9 mouse cellular contexts compared by ENCODE assay signal in genomic region chr9:63146126-63146855, GRCm38 (mm10). TPM values are rescaled to one million over a fixed set of nuclear protein-coding genes. Genes with fewer than 3 reads are reported as not detected.
DNase-seq lines count a peak whose midpoint lies in the region; ATAC-seq and TF ChIP-seq lines count a peak whose summit lies in the region.
"Had no signal": no experiment of that assay in that cellular context is flagged by ENCODE, and none has a peak within 500 bp of the region (broad histone marks: within the 10 kb centered on the region; RNA-seq: fewer than 3 reads in every experiment).

No protein-coding gene starts in this region.

- WGBS in forebrain, embryonic 15.5 days = under 1% methylated on average over 46 of the region's 46 CpGs
- 1% methylated on average over 46 of the region's 46 CpGs for WGBS in limb, embryonic 12.5 days
- 2% methylated on average over 46 of the region's 46 CpGs for WGBS in small intestine, adult 2 months

- H3K4me1 ChIP-seq in megakaryocyte, embryonic 14.5 days = peaks cover 53% of the 10 kb centered on the region
- H3K4me1 ChIP-seq in forebrain, embryonic 15.5 days = peaks cover 62% of the 10 kb centered on the region
- H3K4me1 ChIP-seq in limb, embryonic 12.5 days (replicated peaks) = peaks cover 68% of the 10 kb centered on the region
- peaks cover 4% of the 10 kb centered on the region for H3K4me1 ChIP-seq in small intestine, adult 2 months (ENCODE audit: control insufficient read depth, insufficient read depth, insufficient read length, low read length)

- H3K9me3 ChIP-seq in megakaryocyte, embryonic 14.5 days = peaks cover 9% of the 10 kb centered on the region; the same call in 1 of the 2 replicates
- H3K9me3 ChIP-seq in forebrain, embryonic 15.5 days = no peaks in the 10 kb centered on the region
- H3K9me3 ChIP-seq in limb, embryonic 12.5 days = no peaks in the 10 kb centered on the region

- no peak for TF ChIP-seq POLR2A in small intestine, adult 2 months (IDR thresholded peaks at IDR 0.05; ENCODE audit: low read depth, low read length)

- DNase-seq in adrenal gland, postnatal 10 days = no peak
- no peak for DNase-seq in gastrocnemius, adult 8-10 months (ENCODE audit: low spot score in 2 of 2)
- DNase-seq in left cerebral cortex, adult 11 months (ENCODE audit: low spot score) = no peak
- DNase-seq: adrenal gland, postnatal 14 days had no signal

- peak overlapping the region; percentile 33 for H3K4me3 ChIP-seq in megakaryocyte, embryonic 14.5 days (replicated peaks)
- peak overlapping the region; percentile 13 for H3K4me3 ChIP-seq in forebrain, embryonic 15.5 days
- peak overlapping the region; percentile 28 for H3K4me3 ChIP-seq in limb, embryonic 12.5 days (replicated peaks)
- peak overlapping the region; percentile 18 for H3K4me3 ChIP-seq in small intestine, adult 2 months (ENCODE audit: low read depth, low read length)

- no peak for ATAC-seq in megakaryocyte, adult 5-6 weeks (ENCODE audit: poor library complexity, severe bottlenecking)
- no peak for ATAC-seq in forebrain, embryonic 15.5 days (replicated peaks)
- no peak for ATAC-seq in limb, embryonic 12.5 days (ENCODE audit: insufficient number of reproducible peaks, insufficient read depth, low FRiP score, low TSS enrichment, low read depth)

- no peak overlapping the region for H3K9ac ChIP-seq in forebrain, embryonic 15.5 days (replicated peaks)
- H3K9ac ChIP-seq in limb, embryonic 12.5 days (replicated peaks) = no peak overlapping the region

- H3K36me3 ChIP-seq in megakaryocyte, embryonic 14.5 days (replicated peaks; ENCODE audit: low read length) = no peaks in the 10 kb centered on the region
- no peaks in the 10 kb centered on the region for H3K36me3 ChIP-seq in forebrain, embryonic 15.5 days
- no peaks in the 10 kb centered on the region for H3K36me3 ChIP-seq in limb, embryonic 12.5 days
- H3K36me3 ChIP-seq in small intestine, adult 2 months (ENCODE audit: control insufficient read depth, insufficient read depth, low read length) = no peaks in the 10 kb centered on the region

- H3K27ac ChIP-seq in forebrain, embryonic 15.5 days (replicated peaks) = no peak overlapping the region
- no peak overlapping the region for H3K27ac ChIP-seq in limb, embryonic 12.5 days
- no peak overlapping the region for H3K27ac ChIP-seq in small intestine, adult 2 months (ENCODE audit: insufficient read depth, low read depth, low read length)

- peak overlapping the region; percentile 1; the same call in 1 of the 2 replicates for H3K4me2 ChIP-seq in forebrain, embryonic 15.5 days (replicated peaks)
- H3K4me2 ChIP-seq in limb, embryonic 12.5 days = peak overlapping the region; percentile 34

- no peak for TF ChIP-seq CTCF in small intestine, adult 2 months (IDR thresholded peaks at IDR 0.05; ENCODE audit: extremely low read depth, insufficient read length, insufficient replicate concordance, low read depth, low read length)

- H3K27me3 ChIP-seq in megakaryocyte, embryonic 14.5 days (replicated peaks) = peaks cover 100% of the 10 kb centered on the region
- peaks cover 99% of the 10 kb centered on the region for H3K27me3 ChIP-seq in forebrain, embryonic 15.5 days
- peaks cover 100% of the 10 kb centered on the region for H3K27me3 ChIP-seq in limb, embryonic 12.5 days
- peaks cover 97% of the 10 kb centered on the region for H3K27me3 ChIP-seq in small intestine, adult 2 months (ENCODE audit: control insufficient read depth, insufficient read depth, low read length)

RNA-seq across cellular contexts. Expression of gene Skor1, which starts 2.5 kb away (rescaled TPM):
- 0.13 TPM in 1 of 2 replicates, not detected in the other for polyA plus RNA-seq in megakaryocyte, embryonic 14.5 days (2012; ENCODE audit: insufficient read depth, low replicate concordance)
- 0.27 TPM in 1 of 2 replicates, not detected in the other for total RNA-seq in megakaryocyte, adult 5-6 weeks (2015)
- not detected in 2 replicates for total RNA-seq in megakaryocyte, adult 5-6 weeks (2017)
- 0.36 and 0.61 TPM in 2 replicates for polyA plus RNA-seq in forebrain, embryonic 15.5 days (2015; fragmentation: Nextera tagmentation; extraction: Ambion mirVana)
- 0.11 and 0.12 TPM in 2 replicates for polyA plus RNA-seq in limb, embryonic 12.5 days (2016; fragmentation: Nextera tagmentation; extraction: Ambion mirVana)
- polyA plus RNA-seq in small intestine, adult 2 months (2012; rRNA removed) = 0.04 TPM in 1 of 2 replicates, not detected in the other
- total RNA-seq in adrenal gland, postnatal 10 days (2021) = under 1 TPM; 0.09 to 0.18 TPM
- total RNA-seq in gastrocnemius, adult 8-10 months (2022) = under 1 TPM in 3 of 4 experiments, not detected in 1; 0.07 to 0.13 (median 0.10) TPM
- total RNA-seq: adrenal gland, postnatal 14 days had no signal
